Mouse (Mus musculus): ENCODE data around the gene Bap1. TPM values are rescaled to one million over a fixed set of nuclear protein-coding genes. Genes with fewer than 3 reads are reported as not detected.

Bap1 gene
- polyA plus RNA-seq (2012; rRNA removed), result 24.0 and 27.4 TPM in 2 replicates

GRCm38 (mm10) chr14:31251084-31251604, at the start of gene Bap1, which contains the start of gene Phf7:
Gene Bap1 (plus strand): TSS chr14:31251450.
Gene Phf7 (minus strand): TSS chr14:31251317.

GRCm38 (mm10) chr14:31208084-31208483, 43.2 kb upstream of the Bap1 start, which contains the start of gene Tnnc1:
Gene Tnnc1 (plus strand): TSS chr14:31208312.

GRCm38 (mm10) chr14:31216846-31217245, 34.4 kb upstream of the Bap1 start, which contains the start of gene Nisch:
Gene Nisch (minus strand): TSS chr14:31216946.

GRCm38 (mm10) chr14:31217666-31218065, 33.6 kb upstream of the Bap1 start, which contains the start of gene Sema3g:
Gene Sema3g (plus strand): TSS chr14:31217860.

Other genes starting within 250 kb of the Bap1 start
- 159 and 174 TPM in 2 replicates for gene Spcs1, start 249.8 kb upstream of the Bap1 start, polyA plus RNA-seq (2012; rRNA removed)
- 11.2 and 13.4 TPM in 2 replicates for gene Pbrm1, start 232.3 kb upstream of the Bap1 start, polyA plus RNA-seq (2012; rRNA removed)
- gene Gnl3, start 232.3 kb upstream of the Bap1 start, polyA plus RNA-seq (2012; rRNA removed), result 100 and 101 TPM in 2 replicates
- 25.4 and 28.7 TPM in 2 replicates for gene Smim4, start 122.5 kb upstream of the Bap1 start, polyA plus RNA-seq (2012; rRNA removed)
- 125 and 132 TPM in 2 replicates for gene Nt5dc2, start 120.4 kb upstream of the Bap1 start, polyA plus RNA-seq (2012; rRNA removed)
- gene Stab1, start 82.8 kb upstream of the Bap1 start, polyA plus RNA-seq (2012; rRNA removed), result 17.4 and 20.0 TPM in 2 replicates
- gene Tnnc1, start 43.1 kb upstream of the Bap1 start, polyA plus RNA-seq (2012; rRNA removed), result 26.9 and 38.1 TPM in 2 replicates
- 57.5 and 73.8 TPM in 2 replicates for gene Nisch, start 34.5 kb upstream of the Bap1 start, polyA plus RNA-seq (2012; rRNA removed)
- gene Sema3g, start 33.6 kb upstream of the Bap1 start, polyA plus RNA-seq (2012; rRNA removed), result 0.12 and 0.14 TPM in 2 replicates
- gene Phf7, start 133 bp upstream of the Bap1 start, polyA plus RNA-seq (2012; rRNA removed), result 2.9 and 3.1 TPM in 2 replicates
- gene Dnah1, start 72.4 kb downstream of the Bap1 start, polyA plus RNA-seq (2012; rRNA removed), result 0.09 and 0.14 TPM in 2 replicates
- gene Capn7, start 85.2 kb downstream of the Bap1 start, polyA plus RNA-seq (2012; rRNA removed), result 13.1 and 14.8 TPM in 2 replicates
- gene Sh3bp5, start 184.6 kb downstream of the Bap1 start, polyA plus RNA-seq (2012; rRNA removed), result 15.1 and 16.3 TPM in 2 replicates
- 21.1 and 24.9 TPM in 2 replicates for gene Eaf1, start 242.9 kb downstream of the Bap1 start, polyA plus RNA-seq (2012; rRNA removed)
- gene Mettl6, start 243.6 kb downstream of the Bap1 start, polyA plus RNA-seq (2012; rRNA removed), result 9.8 and 10.8 TPM in 2 replicates

Data from liver, embryonic 14 days (tissue).